Mouse (Mus musculus): ENCODE measurements around the gene Fcgrt. TPM values are rescaled to one million over a fixed set of nuclear protein-coding genes. Genes with fewer than 3 reads are reported as not detected.

The Fcgrt gene
- polyA plus RNA-seq, 1 experiment, result 37.0 TPM

DNA sequence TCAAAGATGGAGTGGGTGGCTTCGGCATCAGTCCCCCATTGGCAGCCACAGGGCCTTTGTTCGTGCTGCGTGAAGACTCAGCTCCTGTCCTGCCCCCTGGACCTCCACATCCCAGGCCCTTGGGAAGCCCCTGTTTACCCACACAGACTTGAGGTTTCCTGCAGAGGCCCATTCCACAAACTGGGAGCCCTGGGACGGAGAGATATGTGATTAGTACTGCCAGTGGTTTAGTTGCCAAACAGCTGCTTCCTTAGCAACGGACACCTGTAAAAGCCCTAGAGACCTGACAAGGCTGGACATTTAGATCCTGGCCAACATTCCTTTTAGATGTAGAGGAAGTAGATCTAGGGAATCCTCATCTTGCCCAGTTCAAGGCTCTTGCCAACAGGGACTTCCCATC is 38.3 kb upstream of the Fcgrt start:
- Histone ChIP-seq H3K4me3 (ENCODE audit: insufficient read depth, low read length) (no peak overlapping the region), H3K27ac (ENCODE audit: insufficient read depth, low read length) (no peak overlapping the region), H3K4me1 (ENCODE audit: control insufficient read depth, insufficient read depth, low read length) (no peaks in the 10 kb centered on the region)
- TF ChIP-seq POLR2A (IDR thresholded peaks at IDR 0.05; ENCODE audit: extremely low read depth, insufficient read depth, low read length), result no peak
- TF ChIP-seq CTCF (IDR thresholded peaks at IDR 0.05; ENCODE audit: extremely low read depth, insufficient read depth, low read length), result no peak

DNA sequence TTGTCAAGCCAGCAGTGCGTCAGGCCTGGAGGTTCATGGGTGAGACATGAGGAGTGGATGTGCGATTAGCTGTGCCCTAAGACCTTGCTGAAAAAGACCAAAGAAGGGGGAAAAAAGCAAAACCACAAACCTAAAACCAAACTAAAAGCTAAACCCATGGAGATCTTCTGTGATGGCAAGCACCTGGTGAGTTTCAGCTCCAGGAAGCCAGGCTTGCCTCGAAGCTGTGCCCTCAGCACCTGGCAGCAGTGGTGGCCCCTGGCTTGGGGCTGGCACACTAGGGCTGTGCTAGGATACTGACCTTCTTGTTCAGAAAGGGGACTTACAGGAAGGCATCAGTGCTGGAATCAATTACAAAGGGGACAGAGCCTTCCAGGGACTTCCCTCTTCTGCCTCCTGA is 37.7 kb upstream of the Fcgrt start:
- no peaks in the 10 kb centered on the region for H3K4me1 ChIP-seq (ENCODE audit: control insufficient read depth, insufficient read depth, low read length)
- no peak overlapping the region for H3K27ac ChIP-seq (ENCODE audit: insufficient read depth, low read length)
- no peak for TF ChIP-seq CTCF (IDR thresholded peaks at IDR 0.05; ENCODE audit: extremely low read depth, insufficient read depth, low read length)
- TF ChIP-seq POLR2A (IDR thresholded peaks at IDR 0.05; ENCODE audit: extremely low read depth, insufficient read depth, low read length), result no peak
- no peak overlapping the region for H3K4me3 ChIP-seq (ENCODE audit: insufficient read depth, low read length)

DNA sequence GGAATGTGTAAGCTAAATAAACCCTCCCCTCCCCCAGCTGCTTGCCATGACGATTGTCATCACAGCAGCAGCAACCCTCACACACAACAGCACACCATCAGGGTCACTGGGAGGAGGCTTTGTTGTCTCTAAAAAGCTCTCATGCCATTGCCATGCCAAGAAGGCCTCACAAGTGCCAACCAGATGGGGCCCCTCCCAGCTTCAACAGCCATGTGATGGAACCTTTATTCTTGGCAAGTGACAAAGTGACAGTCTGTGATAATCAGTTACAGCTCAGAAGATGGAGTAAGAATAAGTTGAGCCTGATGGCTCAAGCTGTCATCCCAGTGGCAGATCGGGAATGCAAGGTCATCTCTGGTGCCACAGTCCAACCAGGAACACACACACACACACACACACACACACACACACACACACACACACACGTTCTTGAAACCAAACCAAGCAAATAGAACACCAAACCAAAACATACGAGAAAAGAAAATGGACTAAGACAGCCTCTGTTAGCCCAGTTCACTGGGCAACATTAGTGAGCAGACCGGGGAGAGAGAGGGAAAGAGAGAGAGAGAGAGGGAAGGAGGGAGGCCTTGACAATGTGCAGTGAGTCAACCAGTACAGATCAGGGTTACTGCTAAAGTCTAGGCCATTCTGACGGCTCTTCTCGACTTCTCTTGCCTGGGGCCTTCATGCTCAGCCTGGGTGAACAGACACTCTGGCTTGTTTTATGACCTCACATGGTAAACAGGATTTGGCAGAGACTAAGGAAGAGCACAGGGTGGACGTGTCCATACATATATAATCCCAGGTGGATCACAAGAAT is 36.5 kb upstream of the Fcgrt start:
- no peak for TF ChIP-seq CTCF (IDR thresholded peaks at IDR 0.05; ENCODE audit: extremely low read depth, insufficient read depth, low read length)
- TF ChIP-seq POLR2A (IDR thresholded peaks at IDR 0.05; ENCODE audit: extremely low read depth, insufficient read depth, low read length), result no peak
- Histone ChIP-seq H3K4me3 (ENCODE audit: insufficient read depth, low read length) (no peak overlapping the region), H3K27ac (ENCODE audit: insufficient read depth, low read length) (no peak overlapping the region), H3K4me1 (ENCODE audit: control insufficient read depth, insufficient read depth, low read length) (no peaks in the 10 kb centered on the region)

DNA sequence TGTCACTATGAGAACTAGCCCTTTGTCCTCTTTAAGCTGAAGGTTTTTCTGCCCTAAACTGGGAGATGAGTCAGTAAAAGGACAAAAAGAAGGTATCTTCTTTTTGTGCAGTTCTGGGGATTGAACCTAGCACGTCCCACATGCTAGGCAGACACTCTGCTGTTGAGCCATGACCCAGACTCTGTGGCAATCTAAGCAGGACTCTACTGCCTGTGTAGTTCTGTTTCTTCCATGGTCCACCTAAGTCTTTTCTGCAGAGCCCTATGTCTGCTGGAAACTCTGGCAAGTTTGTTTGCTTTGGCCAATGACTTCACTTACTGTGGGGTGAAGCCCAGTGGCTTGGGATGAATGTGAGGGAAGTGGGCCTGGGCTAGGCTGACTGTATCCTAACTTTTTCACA is 34.8 kb upstream of the Fcgrt start:
- no peak for TF ChIP-seq CTCF (IDR thresholded peaks at IDR 0.05; ENCODE audit: extremely low read depth, insufficient read depth, low read length)
- TF ChIP-seq POLR2A (IDR thresholded peaks at IDR 0.05; ENCODE audit: extremely low read depth, insufficient read depth, low read length), result no peak

DNA sequence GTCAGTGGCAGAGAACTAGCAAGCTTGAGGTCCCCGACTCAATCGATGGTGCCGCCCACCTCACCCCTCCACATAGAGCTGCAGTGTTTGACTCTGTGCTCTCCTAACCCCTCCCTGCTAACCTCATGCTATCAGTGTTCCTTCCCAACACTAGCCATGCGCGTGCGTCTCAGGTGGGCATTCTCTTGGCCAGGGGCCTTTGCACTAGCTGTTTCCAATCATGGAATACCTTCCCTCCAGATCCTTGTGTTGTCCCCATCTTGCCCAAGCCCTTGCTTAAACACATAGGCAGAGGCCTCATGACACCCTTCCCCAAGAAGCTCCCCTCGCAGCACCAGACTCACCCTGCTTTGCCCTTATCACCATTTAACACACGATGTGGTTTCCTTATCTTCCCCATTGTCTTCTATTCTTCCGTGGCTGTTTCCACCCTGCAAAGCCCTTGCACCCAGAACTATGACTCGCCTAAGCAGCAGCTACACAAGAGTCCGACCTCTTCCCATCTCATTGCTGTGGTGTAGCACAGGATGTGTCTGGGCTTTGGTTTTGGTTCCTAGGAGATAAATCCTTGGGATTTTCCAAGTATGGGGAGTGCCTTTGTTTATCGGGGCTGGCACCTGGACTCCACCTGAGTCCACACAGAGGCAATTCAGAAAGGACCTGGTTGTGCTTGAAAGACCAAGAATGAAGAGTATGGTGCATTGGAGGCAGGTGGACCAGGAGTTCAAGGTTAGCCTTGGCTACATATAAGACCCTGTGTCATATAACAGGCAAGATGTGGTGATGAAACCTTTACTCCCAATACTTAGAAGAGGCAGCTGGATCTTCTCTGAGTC is 33.7 kb upstream of the Fcgrt start:
- TF ChIP-seq POLR2A (IDR thresholded peaks at IDR 0.05; ENCODE audit: extremely low read depth, insufficient read depth, low read length) (no peak), CTCF (IDR thresholded peaks at IDR 0.05; ENCODE audit: extremely low read depth, insufficient read depth, low read length) (no peak)
- H3K4me3 ChIP-seq (ENCODE audit: insufficient read depth, low read length), result no peak overlapping the region
- H3K27ac ChIP-seq (ENCODE audit: insufficient read depth, low read length), result no peak overlapping the region
- no peaks in the 10 kb centered on the region for H3K4me1 ChIP-seq (ENCODE audit: control insufficient read depth, insufficient read depth, low read length)

More for the DNA sequence above, 34.8 kb upstream of the Fcgrt start:
- Histone ChIP-seq H3K27ac (ENCODE audit: insufficient read depth, low read length) (no peak overlapping the region), H3K4me3 (ENCODE audit: insufficient read depth, low read length) (no peak overlapping the region), H3K4me1 (ENCODE audit: control insufficient read depth, insufficient read depth, low read length) (no peaks in the 10 kb centered on the region)

DNA sequence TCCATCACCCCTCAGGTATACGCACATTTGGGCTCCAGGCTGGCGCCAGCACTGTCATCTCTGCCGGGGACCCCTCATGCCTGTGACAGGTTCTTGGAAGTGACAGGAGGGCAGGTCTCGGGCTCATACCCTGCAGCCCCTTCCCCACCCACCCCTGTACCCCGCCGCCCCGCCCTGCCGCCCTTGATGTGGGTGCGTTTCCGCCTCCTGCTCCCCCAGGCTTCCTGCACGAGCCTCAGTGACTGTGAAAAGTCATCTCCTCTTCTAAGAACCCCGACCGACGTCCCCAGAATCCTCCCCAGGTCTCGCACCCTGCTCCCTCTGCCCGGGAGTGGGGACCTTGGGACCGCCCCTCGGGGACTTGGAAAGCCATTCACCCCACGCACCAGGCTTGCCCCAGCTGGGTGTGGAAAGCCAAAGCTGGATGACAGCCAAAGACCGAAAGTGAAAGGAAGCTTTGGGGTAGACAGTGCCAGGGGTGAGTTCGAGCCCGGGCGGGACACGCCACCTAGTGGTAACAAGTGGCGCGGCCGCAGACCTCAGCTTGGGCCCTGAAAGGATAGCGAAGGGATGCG is 32.4 kb upstream of the Fcgrt start, which contains the start of the genes Gm45713 and Flt3l:
Gm45713 (minus strand) TSS at position 239 of the 575 bp plus-strand sequence.
Flt3l (minus strand) TSS at position 440 of the 575 bp plus-strand sequence.
- peak; percentile 81 for TF ChIP-seq CTCF (IDR thresholded peaks at IDR 0.05; ENCODE audit: extremely low read depth, insufficient read depth, low read length)
- TF ChIP-seq POLR2A (IDR thresholded peaks at IDR 0.05; ENCODE audit: extremely low read depth, insufficient read depth, low read length), result no peak
- H3K4me3 ChIP-seq (ENCODE audit: insufficient read depth, low read length), result peak within 1 kb of the TSS; percentile 38
- H3K27ac ChIP-seq (ENCODE audit: insufficient read depth, low read length), result no peak within 1 kb of the TSS
- H3K4me1 ChIP-seq (ENCODE audit: control insufficient read depth, insufficient read depth, low read length), result no peaks in the 10 kb centered on the region

DNA sequence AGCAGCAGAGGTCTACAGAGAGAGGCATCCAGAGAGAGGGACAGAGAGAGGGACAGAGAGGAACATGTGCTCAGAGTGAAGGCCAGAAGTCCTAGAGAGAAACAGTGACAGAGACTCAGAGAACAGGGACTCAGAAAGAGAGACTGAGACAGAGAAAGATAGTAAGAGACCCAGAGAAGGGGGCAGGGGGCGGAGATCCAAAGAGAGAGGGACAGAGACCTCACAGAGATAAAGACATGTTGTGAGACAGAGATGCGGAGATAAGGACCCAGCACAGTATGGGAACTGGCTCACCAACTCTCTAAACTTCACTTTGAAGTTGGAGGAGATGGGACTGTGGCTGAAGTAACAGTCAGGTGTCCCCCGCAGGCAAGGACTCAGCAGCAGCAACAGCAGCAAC is 31.7 kb upstream of the Fcgrt start:
- no peak overlapping the region for H3K27ac ChIP-seq (ENCODE audit: insufficient read depth, low read length)
- no peak overlapping the region for H3K4me3 ChIP-seq (ENCODE audit: insufficient read depth, low read length)
- TF ChIP-seq POLR2A (IDR thresholded peaks at IDR 0.05; ENCODE audit: extremely low read depth, insufficient read depth, low read length), result no peak
- TF ChIP-seq CTCF (IDR thresholded peaks at IDR 0.05; ENCODE audit: extremely low read depth, insufficient read depth, low read length), result no peak
- H3K4me1 ChIP-seq (ENCODE audit: control insufficient read depth, insufficient read depth, low read length), result no peaks in the 10 kb centered on the region

DNA sequence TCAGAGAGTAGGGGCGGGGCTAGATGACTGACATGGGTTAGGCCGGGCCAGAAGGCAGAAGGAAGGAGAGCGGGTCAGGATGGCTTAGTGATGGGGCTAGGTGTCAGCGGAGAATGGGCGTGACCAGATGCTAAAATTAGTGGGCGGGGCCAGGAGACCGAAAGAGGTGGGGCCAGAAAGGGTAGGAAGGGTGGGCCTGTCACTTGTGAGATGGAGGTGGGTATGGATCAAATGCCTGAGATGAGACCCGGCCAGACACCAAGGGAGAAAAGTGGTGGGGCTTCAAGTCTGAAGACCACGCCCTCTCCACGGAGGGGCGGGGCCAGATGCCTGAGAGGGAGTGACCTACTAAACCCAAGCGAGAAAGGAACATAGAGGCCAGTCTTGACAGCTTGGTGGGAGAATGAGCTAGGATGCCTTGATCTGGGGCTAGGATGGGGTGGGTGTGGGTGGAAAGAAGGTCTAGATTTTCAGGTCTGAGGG is 30.9 kb upstream of the Fcgrt start:
- H3K4me1 ChIP-seq (ENCODE audit: control insufficient read depth, insufficient read depth, low read length), result no peaks in the 10 kb centered on the region
- H3K4me3 ChIP-seq (ENCODE audit: insufficient read depth, low read length), result no peak overlapping the region
- no peak overlapping the region for H3K27ac ChIP-seq (ENCODE audit: insufficient read depth, low read length)
- TF ChIP-seq CTCF (IDR thresholded peaks at IDR 0.05; ENCODE audit: extremely low read depth, insufficient read depth, low read length) (no peak), POLR2A (IDR thresholded peaks at IDR 0.05; ENCODE audit: extremely low read depth, insufficient read depth, low read length) (no peak)

DNA sequence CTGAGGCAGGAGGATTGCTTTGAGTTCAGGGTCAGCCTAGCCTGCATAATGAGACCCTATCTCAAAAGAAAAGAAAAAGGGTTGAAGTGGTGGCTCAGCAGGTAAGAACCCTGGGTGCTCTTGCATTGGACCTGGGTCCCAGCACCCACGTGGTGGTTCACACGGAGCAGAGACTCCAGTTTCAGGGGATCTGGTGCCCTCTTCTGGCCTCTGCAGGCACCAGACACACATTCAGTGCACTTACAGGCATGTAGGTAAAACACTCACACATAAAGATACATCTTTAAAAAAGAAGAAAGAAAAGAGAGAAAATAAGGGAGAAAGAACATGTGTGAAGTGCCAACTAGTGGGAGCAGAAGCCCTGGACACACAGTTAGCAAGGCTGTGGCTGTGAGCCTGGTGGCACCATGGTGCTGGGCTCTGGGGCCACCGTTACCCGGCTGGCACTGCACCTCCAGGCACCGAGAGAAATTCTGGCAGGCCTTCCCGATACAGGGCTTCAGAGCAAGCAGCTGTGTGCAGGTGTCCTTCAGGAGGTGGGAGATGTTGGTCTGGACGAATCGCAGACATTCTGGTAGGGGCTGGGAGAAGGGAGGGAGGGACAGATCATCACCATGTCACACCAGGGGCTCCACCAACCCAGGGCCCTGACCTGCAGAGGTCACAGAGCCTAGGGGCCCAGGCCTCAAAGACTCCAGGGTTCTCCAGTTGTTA is 30.0 kb upstream of the Fcgrt start:
- no peaks in the 10 kb centered on the region for H3K4me1 ChIP-seq (ENCODE audit: control insufficient read depth, insufficient read depth, low read length)
- H3K4me3 ChIP-seq (ENCODE audit: insufficient read depth, low read length), result no peak overlapping the region
- no peak overlapping the region for H3K27ac ChIP-seq (ENCODE audit: insufficient read depth, low read length)
- no peak for TF ChIP-seq POLR2A (IDR thresholded peaks at IDR 0.05; ENCODE audit: extremely low read depth, insufficient read depth, low read length)
